Mouse (Mus musculus): ENCODE results near the gene Nol11.

DNA sequence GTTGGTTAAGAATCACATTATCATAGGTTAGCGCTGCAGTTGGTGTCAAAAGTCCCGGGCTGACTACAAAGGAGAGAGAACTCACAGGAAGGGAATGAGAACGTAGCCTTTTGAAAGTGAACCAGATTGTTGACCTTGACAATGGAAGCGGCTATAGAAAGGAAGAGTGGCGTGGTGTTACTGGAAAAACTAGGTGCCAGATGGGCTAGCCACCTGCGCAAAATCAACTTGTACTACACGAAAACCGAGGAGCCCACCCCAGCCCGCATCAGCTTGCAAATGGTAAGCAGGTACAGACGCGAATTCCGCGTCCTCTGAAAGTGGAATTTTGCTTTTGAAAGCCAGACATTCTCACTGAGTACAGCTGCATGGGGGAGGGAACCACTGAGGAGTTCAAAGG, 20.6 kb upstream of the Nol11 start:
- TF ChIP-seq POLR2A (IDR thresholded peaks at IDR 0.05; ENCODE audit: extremely low read depth, insufficient read depth, low read length) (no peak), CTCF (IDR thresholded peaks at IDR 0.05; ENCODE audit: extremely low read depth, insufficient read depth, low read length) (no peak)
